Mouse (Mus musculus): ENCODE measurements at regions not wholly inside any gene's neighbourhood (a gene's known extent, or its start where the extent isn't known, plus 50 kb on each side); places are given as distances from the start of the nearest gene placed in this dataset.
A peak's percentile ranks its signal among the peaks of the same experiment; 100 is the strongest.

DNA sequence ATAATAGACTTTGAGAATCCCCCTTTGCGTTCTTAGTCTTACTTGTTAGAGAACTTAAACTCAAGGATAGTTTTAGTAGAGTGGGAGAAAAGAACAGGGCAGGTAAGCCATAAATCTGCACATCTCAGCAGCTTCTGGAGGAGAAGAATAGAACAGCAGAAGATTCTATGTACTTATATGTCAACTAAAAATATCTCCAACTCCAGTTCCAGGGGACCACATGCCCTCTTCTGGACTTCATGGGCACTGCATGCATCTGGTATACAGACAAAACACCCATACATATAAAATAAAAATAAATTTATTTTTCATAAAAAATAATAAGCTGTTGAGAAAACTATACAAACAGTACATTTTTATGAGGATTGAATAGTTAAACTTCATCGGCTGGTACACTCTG lies 196.4 kb downstream of the Mettl4 start:
- DNase-seq (ENCODE audit: low read depth, low spot score), result peak; percentile 15

- DNase-seq (ENCODE audit: low read depth, low spot score), result no peak
Observed at GRCm38 (mm10) chr17:94528765-94529164, 221.1 kb downstream of the Mettl4 start.

Data from 3T3-L1 (cell line).